Mouse (Mus musculus) skeletal muscle tissue, adult 2 months (tissue): ENCODE measurements around the gene Hmg20b.
A peak's percentile ranks its signal among the peaks of the same experiment; 100 is the strongest.

Source experiments
- DNase-seq: peaks from one replicate; pipeline ENCODE4 v3.0.0-alpha.2; 2012; ENCODE audit warnings: low read depth, low spot score

Hmg20b gene

GRCm38 (mm10) chr10:81326858-81327257, 23.4 kb downstream of the Hmg20b start:
- DNase-seq = no peak

GRCm38 (mm10) chr10:81325781-81326180, 24.5 kb downstream of the Hmg20b start:
- no peak for DNase-seq

GRCm38 (mm10) chr10:81325176-81325575, 25.1 kb downstream of the Hmg20b start:
- DNase-seq = no peak

- DNase-seq = no peak
Measured at GRCm38 (mm10) chr10:81323791-81324530, 26.3 kb downstream of the Hmg20b start.

- DNase-seq = no peak
Measured at GRCm38 (mm10) chr10:81323141-81323775, 27.0 kb downstream of the Hmg20b start.

- DNase-seq = no peak
Measured at GRCm38 (mm10) chr10:81322444-81322843, 27.8 kb downstream of the Hmg20b start.

GRCm38 (mm10) chr10:81321436-81321835, 28.8 kb downstream of the Hmg20b start:
- DNase-seq = no peak

- DNase-seq = peak; percentile 100
Measured at GRCm38 (mm10) chr10:81320550-81321347, 29.5 kb downstream of the Hmg20b start, which contains the start of gene Cactin. Cactin (plus strand) TSS chr10:81321103.

- DNase-seq = no peak
Measured at GRCm38 (mm10) chr10:81319741-81320549, 30.3 kb downstream of the Hmg20b start.

GRCm38 (mm10) chr10:81319330-81319699, 31.0 kb downstream of the Hmg20b start:
- no peak for DNase-seq

- DNase-seq = peak; percentile 66
Measured at GRCm38 (mm10) chr10:81318589-81319329, 31.5 kb downstream of the Hmg20b start.

GRCm38 (mm10) chr10:81317273-81317672, 33.0 kb downstream of the Hmg20b start:
- no peak for DNase-seq

GRCm38 (mm10) chr10:81316338-81317060, 33.8 kb downstream of the Hmg20b start:
- DNase-seq = no peak

- DNase-seq = no peak
Measured at GRCm38 (mm10) chr10:81315587-81315986, 34.7 kb downstream of the Hmg20b start.

GRCm38 (mm10) chr10:81314201-81314600, 36.1 kb downstream of the Hmg20b start:
- DNase-seq = no peak

- DNase-seq = no peak
Measured at GRCm38 (mm10) chr10:81313581-81313980, 36.7 kb downstream of the Hmg20b start.

GRCm38 (mm10) chr10:81309571-81309970, 40.7 kb downstream of the Hmg20b start:
- DNase-seq = no peak

GRCm38 (mm10) chr10:81306837-81307682, 43.2 kb downstream of the Hmg20b start:
- no peak for DNase-seq

GRCm38 (mm10) chr10:81306173-81306668, 44.1 kb downstream of the Hmg20b start:
- DNase-seq = no peak
